Mouse (Mus musculus) forebrain, embryonic 14.5 days (tissue): ENCODE measurements around the gene Siglech. TPM values are rescaled to one million over a fixed set of nuclear protein-coding genes. Genes with fewer than 3 reads are reported as not detected.

ENCODE experiments used
- ATAC-seq: fragments of 200-750 bp; cut with Nextera tagmentation; 2 replicates; pipeline ENCODE4 v1.8.0; 2017; ENCODE audit warnings: mild to moderate bottlenecking, moderate library complexity
- DNase-seq: peaks from one replicate; pipeline ENCODE4 v3.0.0-alpha.2; 2015; ENCODE audit warnings: low spot score
- H3K27ac ChIP-seq: fragments of 300-500 bp; sonication (generic); 2 replicates; pipeline ENCODE4 v1.5.1; 2014; ENCODE audit warnings: low read depth, mild to moderate bottlenecking, control low read depth, low read length, moderate library complexity
- H3K27me3 ChIP-seq: fragments of 300-500 bp; sonication (generic); replicated peaks from 2 replicates; pipeline ENCODE4 v1.6.1; 2014; ENCODE audit warnings: low read length, control low read depth, mixed read lengths; ENCODE audit not compliant: control insufficient read depth, insufficient read depth
- H3K36me3 ChIP-seq: fragments of 300-500 bp; sonication (generic); 2 replicates; pipeline ENCODE4 v1.6.1; 2014; ENCODE audit warnings: low read length, control low read depth; ENCODE audit not compliant: control insufficient read depth, insufficient read depth
- H3K4me1 ChIP-seq: fragments of 300-500 bp; sonication (generic); 2 replicates; pipeline ENCODE4 v1.6.1; 2014; ENCODE audit warnings: antibody characterized with exemption, low read length, control low read depth; ENCODE audit not compliant: control insufficient read depth, insufficient read depth
- H3K4me2 ChIP-seq: fragments of 300-500 bp; sonication (generic); 2 replicates; pipeline ENCODE4 v1.6.1; 2014; ENCODE audit warnings: mild to moderate bottlenecking, control low read depth, low read length
- H3K4me3 ChIP-seq: fragments of 300-500 bp; sonication (generic); 2 replicates; pipeline ENCODE4 v1.5.1; 2014; ENCODE audit warnings: low read depth, low read length, control low read depth
- H3K9ac ChIP-seq: fragments of 300-500 bp; sonication (generic); 2 replicates; pipeline ENCODE4 v1.6.1; 2014; ENCODE audit warnings: mild to moderate bottlenecking, low read length, control low read depth, moderate library complexity
- H3K9me3 ChIP-seq: fragments of 300-500 bp; sonication (generic); replicated peaks from 2 replicates; pipeline ENCODE4 v1.6.1; 2016; ENCODE audit warnings: low read length, control low read depth, mixed read lengths; ENCODE audit not compliant: control insufficient read depth
- WGBS: fragments of 180-500 bp; shearing (Covaris S2); extraction: QIAGEN DNeasy Blood & Tissue Kit; methylation state at CpG from one replicate; pipeline ENCODE4 v1.1.7; 2014; 5-methylcytosine and 5-hydroxymethylcytosine counted together
- polyA plus RNA-seq: library from polyadenylated mRNA; unstranded; fragments of >200 nt; fragmentation: Nextera tagmentation; extraction: Ambion mirVana; gene quantifications from 2 replicates; pipeline ENCODE4 v1.2.1, GENCODE M21; 2014

Siglech gene
- 2.8 and 2.9 TPM in 2 replicates for polyA plus RNA-seq

DNA sequence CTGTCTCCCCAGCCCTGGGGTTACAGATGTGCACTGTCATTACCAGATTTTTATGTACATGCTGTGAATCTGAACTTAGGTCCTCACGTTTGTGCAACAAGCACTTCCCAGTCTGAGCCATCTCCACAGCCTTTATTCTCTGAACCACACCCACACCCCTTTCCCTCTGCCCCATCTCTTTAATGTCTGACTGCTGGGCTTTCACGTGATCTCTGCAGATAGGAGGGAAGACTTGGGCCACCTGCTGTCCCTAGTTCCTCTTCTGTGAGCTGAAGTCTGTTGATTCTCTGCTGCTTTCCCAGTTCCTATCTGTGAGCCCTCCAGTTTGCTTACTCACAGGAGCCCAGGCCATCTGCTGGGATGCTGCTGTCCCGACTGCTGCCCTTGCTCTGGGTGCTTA lies at the start of gene Siglech:
Gene Siglech, plus strand, starts transcription at position 253 of the 400 bp plus-strand sequence.
- no peak within 1 kb of the TSS for H3K9ac ChIP-seq
- DNase-seq = no peak
- no peak within 1 kb of the TSS for H3K4me3 ChIP-seq
- H3K9me3 ChIP-seq = no peaks in the 10 kb centered on the region
- H3K36me3 ChIP-seq = no peaks in the 10 kb centered on the region
- H3K27me3 ChIP-seq = no peaks in the 10 kb centered on the region
- 55% methylated on average over 3 of the region's 3 CpGs for WGBS
- no peak within 1 kb of the TSS for H3K27ac ChIP-seq
- no peak for ATAC-seq
- no peaks in the 10 kb centered on the region for H3K4me1 ChIP-seq
- H3K4me2 ChIP-seq = no peak within 1 kb of the TSS

- DNase-seq (no peak), ATAC-seq (no peak)
- H3K4me1 ChIP-seq = no peaks in the 10 kb centered on the region
- no peak overlapping the region for H3K4me2 ChIP-seq
- no peaks in the 10 kb centered on the region for H3K27me3 ChIP-seq
- H3K27ac ChIP-seq = no peak overlapping the region
- no peak overlapping the region for H3K4me3 ChIP-seq
- 73% methylated on average over 7 of the region's 7 CpGs for WGBS
- no peaks in the 10 kb centered on the region for H3K36me3 ChIP-seq
- H3K9ac ChIP-seq = no peak overlapping the region
- no peaks in the 10 kb centered on the region for H3K9me3 ChIP-seq
Measured at GRCm38 (mm10) chr7:55722673-55723072, 45.3 kb upstream of the Siglech start.

- H3K4me1 ChIP-seq = no peaks in the 10 kb centered on the region
- no peaks in the 10 kb centered on the region for H3K9me3 ChIP-seq
- no peak overlapping the region for H3K4me3 ChIP-seq
- no peaks in the 10 kb centered on the region for H3K27me3 ChIP-seq
- H3K27ac ChIP-seq = no peak overlapping the region
- DNase-seq (no peak), ATAC-seq (no peak)
- H3K4me2 ChIP-seq = no peak overlapping the region
- H3K9ac ChIP-seq = no peak overlapping the region
- no peaks in the 10 kb centered on the region for H3K36me3 ChIP-seq
- 69% methylated on average over 1 of the region's 1 CpGs for WGBS
Measured at GRCm38 (mm10) chr7:55728903-55729302, 39.1 kb upstream of the Siglech start.

- Histone ChIP-seq H3K27ac (no peak overlapping the region), H3K4me2 (no peak overlapping the region), H3K36me3 (no peaks in the 10 kb centered on the region), H3K4me3 (no peak overlapping the region), H3K9me3 (no peaks in the 10 kb centered on the region), H3K4me1 (no peaks in the 10 kb centered on the region), H3K27me3 (no peaks in the 10 kb centered on the region), H3K9ac (no peak overlapping the region)
- no peak for DNase-seq
- no peak for ATAC-seq
- 91% methylated on average over 2 of the region's 2 CpGs for WGBS
Measured at GRCm38 (mm10) chr7:55734483-55734882, 33.5 kb upstream of the Siglech start.

DNA sequence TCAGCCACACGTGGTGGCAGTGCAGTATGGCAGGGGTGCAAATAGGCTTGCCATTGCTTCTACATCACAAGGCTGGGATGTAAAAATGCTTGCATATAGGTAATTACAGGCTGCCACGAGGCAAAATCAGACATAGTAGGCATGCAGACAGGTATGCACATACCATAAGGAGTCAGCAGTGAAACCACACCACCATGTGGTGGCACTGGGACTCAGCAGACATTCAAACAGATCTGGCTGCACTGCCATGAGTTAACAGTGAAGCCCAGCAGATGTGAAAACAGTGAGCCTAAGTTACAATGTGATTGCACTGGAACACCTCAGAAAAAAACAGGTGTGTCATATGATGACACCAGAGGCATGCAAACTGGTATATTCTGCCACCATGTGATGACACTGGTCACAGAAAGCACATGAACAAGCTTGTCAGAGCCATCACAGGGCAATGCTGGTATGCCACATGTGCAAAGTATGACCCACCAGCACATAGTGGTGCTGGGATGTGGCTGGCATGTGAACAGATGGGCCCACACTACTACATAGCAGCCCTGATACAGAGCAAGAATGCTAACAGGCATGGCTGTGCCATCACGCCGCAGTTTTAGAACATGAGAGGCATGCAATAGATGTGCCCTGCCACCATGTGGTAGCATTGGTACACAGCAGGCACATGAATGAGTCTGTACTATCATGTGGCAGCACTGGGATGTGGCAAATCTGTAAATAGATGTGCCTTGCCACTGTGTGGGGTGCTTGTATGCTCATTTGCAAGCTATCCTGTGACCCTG lies 30.7 kb upstream of the Siglech start:
- ATAC-seq = peak; percentile 73
- no peak overlapping the region for H3K27ac ChIP-seq
- 59% methylated on average over 4 of the region's 4 CpGs for WGBS
- no peaks in the 10 kb centered on the region for H3K27me3 ChIP-seq
- no peak overlapping the region for H3K4me3 ChIP-seq
- H3K4me1 ChIP-seq = no peaks in the 10 kb centered on the region
- peak; percentile 67 for DNase-seq
- no peaks in the 10 kb centered on the region for H3K9me3 ChIP-seq
- no peak overlapping the region for H3K4me2 ChIP-seq
- H3K36me3 ChIP-seq = no peaks in the 10 kb centered on the region
- no peak overlapping the region for H3K9ac ChIP-seq

DNA sequence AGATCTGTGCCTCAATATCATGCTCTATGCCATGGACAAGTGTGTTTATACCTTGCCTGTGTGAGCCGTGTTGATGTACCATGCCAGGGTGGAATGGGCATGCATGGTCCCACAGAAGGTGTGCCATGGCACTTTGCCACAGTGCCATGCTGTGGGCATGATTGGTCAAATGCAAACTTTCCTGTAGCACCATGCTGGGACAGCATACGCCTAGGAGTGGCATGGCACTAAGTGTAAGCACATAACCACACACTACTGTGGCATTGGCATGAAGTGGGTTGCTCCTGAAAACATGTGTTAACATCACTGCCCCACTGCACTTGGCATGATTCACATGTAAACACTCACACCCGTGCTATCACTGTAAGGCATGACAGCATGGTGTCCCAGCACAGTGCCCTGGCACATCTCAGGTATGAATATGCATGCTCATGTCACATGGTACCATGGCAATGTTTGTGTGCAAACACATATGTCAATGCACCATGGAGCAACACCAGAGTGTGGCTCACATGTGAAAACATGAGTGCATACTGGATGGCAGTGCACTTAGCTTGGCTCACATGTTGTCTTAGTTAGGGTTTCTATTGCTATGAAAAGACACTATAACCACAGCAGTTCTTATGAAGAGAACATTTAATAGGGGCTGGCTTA lies 24.2 kb upstream of the Siglech start:
- no peak overlapping the region for H3K9ac ChIP-seq
- no peaks in the 10 kb centered on the region for H3K36me3 ChIP-seq
- no peak overlapping the region for H3K4me2 ChIP-seq
- ATAC-seq (peak; percentile 60; the same call in 1 of the 2 replicates), DNase-seq (no peak)
- H3K9me3 ChIP-seq = no peaks in the 10 kb centered on the region
- no peak overlapping the region for H3K4me3 ChIP-seq
- H3K4me1 ChIP-seq = no peaks in the 10 kb centered on the region
- no peak overlapping the region for H3K27ac ChIP-seq
- 78% methylated on average over 3 of the region's 3 CpGs for WGBS
- no peaks in the 10 kb centered on the region for H3K27me3 ChIP-seq

GRCm38 (mm10) chr7:55744566-55745220 lies 23.3 kb upstream of the Siglech start:
- no peaks in the 10 kb centered on the region for H3K9me3 ChIP-seq
- peak overlapping the region; percentile 66; the same call in 1 of the 2 replicates for H3K27ac ChIP-seq
- no peak overlapping the region for H3K4me2 ChIP-seq
- no peaks in the 10 kb centered on the region for H3K4me1 ChIP-seq
- peak; percentile 87 for ATAC-seq
- H3K4me3 ChIP-seq = no peak overlapping the region
- no peaks in the 10 kb centered on the region for H3K27me3 ChIP-seq
- no peaks in the 10 kb centered on the region for H3K36me3 ChIP-seq
- H3K9ac ChIP-seq = no peak overlapping the region
- WGBS = 30% methylated on average over 10 of the region's 10 CpGs
- peak; percentile 67 for DNase-seq

- DNase-seq = no peak
- WGBS = 78% methylated on average over 3 of the region's 3 CpGs
- no peak overlapping the region for H3K4me2 ChIP-seq
- no peak for ATAC-seq
- no peaks in the 10 kb centered on the region for H3K27me3 ChIP-seq
- H3K27ac ChIP-seq = no peak overlapping the region
- no peaks in the 10 kb centered on the region for H3K4me1 ChIP-seq
- no peak overlapping the region for H3K4me3 ChIP-seq
- no peaks in the 10 kb centered on the region for H3K9me3 ChIP-seq
- no peak overlapping the region for H3K9ac ChIP-seq
- H3K36me3 ChIP-seq = no peaks in the 10 kb centered on the region
Measured at GRCm38 (mm10) chr7:55750841-55751240, 17.1 kb upstream of the Siglech start.
